Mouse (Mus musculus): ENCODE data around the gene Htra2.

Htra2 gene

DNA sequence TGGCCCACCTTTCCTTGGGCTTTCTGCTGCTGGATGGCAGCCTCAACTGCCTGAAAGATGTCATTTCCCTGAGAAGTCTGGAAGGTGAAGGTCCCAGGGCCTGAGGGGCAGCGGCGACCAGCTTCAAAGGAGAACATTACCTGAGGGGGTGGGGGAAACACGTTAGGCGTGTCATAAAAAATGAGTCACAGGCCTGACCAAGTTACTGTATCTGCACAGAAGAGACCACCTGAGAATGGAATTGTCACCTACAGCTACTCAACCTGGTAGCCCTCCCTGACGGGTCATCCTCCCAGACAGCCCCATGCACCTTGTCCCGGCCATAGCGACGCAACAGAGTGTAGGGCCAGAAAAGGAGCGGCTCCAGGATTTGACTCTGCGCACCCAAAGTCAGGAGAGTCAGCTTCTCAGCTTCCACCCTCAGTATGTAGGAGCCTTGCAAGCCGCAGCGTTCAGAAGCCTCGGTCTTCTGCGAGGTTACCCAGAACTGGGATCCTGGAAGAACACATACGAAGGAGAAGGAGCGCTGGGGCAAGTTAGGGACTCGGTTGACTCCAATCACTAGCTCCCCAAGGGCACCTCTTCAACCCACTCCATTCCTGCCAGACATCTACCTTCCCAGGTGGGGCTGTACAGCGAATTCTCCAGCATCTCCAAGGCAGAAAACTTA is 23.0 kb downstream of the Htra2 start:
- DNase-seq (ENCODE audit: low read depth, low spot score), result no peak

DNA sequence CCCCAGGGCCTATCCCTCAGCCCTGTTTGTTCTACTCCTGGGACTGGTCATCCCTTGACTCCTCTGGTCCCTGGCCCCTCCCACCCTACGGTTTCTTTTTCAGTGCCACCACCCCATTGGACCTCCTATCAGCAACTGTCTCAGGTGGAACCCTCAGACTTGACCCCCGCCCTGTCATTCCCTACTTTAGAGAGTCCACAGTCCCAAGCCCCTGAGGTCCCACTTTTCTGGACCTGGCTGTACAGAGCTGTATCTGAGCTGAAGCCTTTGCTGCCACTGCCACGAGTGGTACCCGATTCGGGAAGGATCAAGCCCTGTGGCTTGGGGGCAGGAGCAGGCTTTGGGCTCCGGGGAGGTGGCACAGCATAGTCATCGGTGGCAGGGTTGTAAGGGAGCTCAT is 24.0 kb downstream of the Htra2 start:
- DNase-seq (ENCODE audit: low read depth, low spot score), result no peak

DNA sequence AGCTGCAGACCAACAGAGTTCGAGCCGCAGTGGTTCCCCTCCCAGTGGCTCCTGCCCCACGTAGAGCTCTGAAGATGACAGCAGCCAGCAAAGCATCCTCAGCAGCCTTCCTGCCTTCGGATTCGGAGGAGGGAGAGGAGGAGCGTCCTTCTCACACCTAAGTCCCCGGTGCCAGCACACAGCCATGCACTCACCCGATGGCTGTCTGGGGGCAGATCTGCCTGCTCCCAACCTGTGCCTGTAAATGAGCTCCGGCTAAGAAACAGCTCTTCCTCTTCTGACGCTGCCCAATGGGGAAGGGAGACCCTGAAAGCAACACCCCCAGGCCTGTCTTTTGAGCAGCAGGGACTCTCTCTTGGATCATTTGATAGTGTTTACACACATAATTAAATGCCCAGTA is 25.3 kb downstream of the Htra2 start:
- no peak for DNase-seq (ENCODE audit: low read depth, low spot score)

DNA sequence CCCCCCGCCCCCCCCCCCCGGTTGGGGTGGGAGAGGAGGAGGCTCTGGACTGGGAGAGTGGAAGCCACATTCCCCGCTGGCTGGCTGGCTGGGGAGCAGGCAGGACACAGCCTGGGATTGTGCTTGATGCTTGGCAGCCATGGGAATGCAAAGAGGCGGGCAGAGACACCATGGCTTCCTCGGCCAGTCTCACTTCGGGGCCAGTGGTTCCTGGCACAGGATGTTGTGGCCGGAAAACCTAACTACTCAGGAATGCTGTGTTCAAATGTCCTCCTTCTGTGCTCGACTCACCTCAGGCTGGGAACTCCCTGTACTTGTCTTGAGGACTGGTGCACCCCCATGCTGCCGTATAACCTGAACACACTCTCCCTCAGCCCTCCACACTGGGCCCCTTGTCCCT is 27.4 kb downstream of the Htra2 start:
- no peak for DNase-seq (ENCODE audit: low read depth, low spot score)

DNA sequence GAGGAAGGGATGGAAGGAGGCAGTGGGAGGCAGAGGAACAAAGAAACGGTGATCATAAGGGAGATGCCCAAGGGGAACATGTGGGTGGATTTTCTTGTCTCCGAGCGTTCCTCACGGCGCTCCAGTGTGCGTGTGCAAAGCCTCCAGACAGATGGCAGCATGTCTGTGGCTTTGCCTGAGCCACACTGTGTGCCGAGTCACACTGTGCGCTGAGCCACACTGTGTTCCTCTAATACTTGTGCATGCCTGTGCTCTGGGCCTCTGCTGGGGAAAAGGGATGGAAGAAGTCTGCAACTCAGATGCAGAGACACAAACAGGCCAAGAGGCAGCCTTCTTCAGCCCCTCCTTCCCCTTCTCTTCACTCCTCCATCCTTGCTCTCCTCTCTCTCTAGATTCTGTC is 27.8 kb downstream of the Htra2 start:
- no peak for DNase-seq (ENCODE audit: low read depth, low spot score)

DNA sequence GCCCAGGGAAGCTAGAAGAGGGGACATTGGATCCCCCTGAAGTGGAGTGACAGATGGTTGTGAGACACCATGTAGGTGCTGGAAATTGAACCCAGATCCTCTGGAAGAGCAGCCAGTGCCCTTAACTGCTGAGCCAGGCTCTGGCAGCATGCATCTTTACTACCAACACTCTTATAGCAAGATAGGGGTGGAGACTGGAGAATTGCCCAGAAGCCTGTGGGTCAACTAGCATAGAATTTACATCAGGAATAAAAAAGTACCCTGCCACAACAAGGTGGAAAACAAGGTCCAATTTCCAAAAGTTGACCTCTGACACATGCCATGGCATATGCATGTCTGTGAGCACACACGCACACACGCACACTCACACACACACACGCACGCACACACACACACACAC is 29.9 kb downstream of the Htra2 start:
- no peak for DNase-seq (ENCODE audit: low read depth, low spot score)

- no peak for DNase-seq (ENCODE audit: low read depth, low spot score)
Observed at GRCm38 (mm10) chr6:83024421-83024820, 30.7 kb downstream of the Htra2 start.

- no peak for DNase-seq (ENCODE audit: low read depth, low spot score)
Observed at GRCm38 (mm10) chr6:83023786-83024185, 31.3 kb downstream of the Htra2 start.

DNA sequence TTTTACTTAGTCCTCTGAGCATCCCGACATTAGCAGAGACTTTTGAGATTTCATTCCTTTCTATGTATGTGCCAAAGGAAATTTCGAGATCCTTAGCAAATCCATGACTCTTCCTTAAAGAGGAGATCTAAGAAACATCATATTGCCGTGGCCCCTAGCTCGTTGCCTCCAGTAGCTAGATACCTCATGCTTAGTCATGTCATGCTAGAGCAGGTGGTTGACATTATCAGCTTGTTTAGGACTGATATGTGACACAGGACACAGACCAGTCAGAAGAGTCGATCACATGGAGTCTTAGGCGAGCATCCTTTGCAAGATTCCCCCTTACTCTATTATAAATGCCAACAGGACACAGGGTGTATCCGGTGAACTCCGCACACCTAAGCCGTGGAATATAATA is 32.1 kb downstream of the Htra2 start:
- DNase-seq (ENCODE audit: low read depth, low spot score), result no peak

- no peak for DNase-seq (ENCODE audit: low read depth, low spot score)
Observed at GRCm38 (mm10) chr6:83020836-83021593, 34.1 kb downstream of the Htra2 start.

GRCm38 (mm10) chr6:83020121-83020520 is 35.0 kb downstream of the Htra2 start:
- DNase-seq (ENCODE audit: low read depth, low spot score), result no peak

- no peak for DNase-seq (ENCODE audit: low read depth, low spot score)
Observed at GRCm38 (mm10) chr6:83019044-83019443, 36.0 kb downstream of the Htra2 start.

GRCm38 (mm10) chr6:83017190-83017589 is 37.9 kb downstream of the Htra2 start:
- no peak for DNase-seq (ENCODE audit: low read depth, low spot score)

DNA sequence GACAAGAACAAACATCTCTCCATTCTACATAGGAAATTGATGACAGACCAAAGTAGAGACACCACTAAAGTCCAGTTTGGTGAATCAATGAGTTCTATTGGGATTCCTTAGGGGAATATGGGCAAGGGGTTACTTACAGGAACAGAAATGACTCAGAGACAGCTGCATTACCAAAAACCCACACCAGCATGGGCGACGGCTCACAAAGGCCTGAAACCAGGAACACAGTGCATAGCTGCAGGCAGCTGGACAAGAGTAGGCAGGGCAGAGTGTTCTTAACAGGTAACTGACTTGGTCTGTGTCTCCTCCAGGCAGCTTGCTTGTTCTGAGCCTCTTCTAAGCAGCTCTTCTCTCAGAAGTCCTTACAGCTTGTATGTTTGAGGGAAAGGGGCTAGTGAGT is 39.3 kb downstream of the Htra2 start:
- no peak for DNase-seq (ENCODE audit: low read depth, low spot score)

- no peak for DNase-seq (ENCODE audit: low read depth, low spot score)
Observed at GRCm38 (mm10) chr6:83014482-83015466, 40.3 kb downstream of the Htra2 start.

- DNase-seq (ENCODE audit: low read depth, low spot score), result no peak
Observed at GRCm38 (mm10) chr6:83013444-83013843, 41.6 kb downstream of the Htra2 start.

- DNase-seq (ENCODE audit: low read depth, low spot score), result no peak
Observed at GRCm38 (mm10) chr6:83011756-83012155, 43.3 kb downstream of the Htra2 start.

DNA sequence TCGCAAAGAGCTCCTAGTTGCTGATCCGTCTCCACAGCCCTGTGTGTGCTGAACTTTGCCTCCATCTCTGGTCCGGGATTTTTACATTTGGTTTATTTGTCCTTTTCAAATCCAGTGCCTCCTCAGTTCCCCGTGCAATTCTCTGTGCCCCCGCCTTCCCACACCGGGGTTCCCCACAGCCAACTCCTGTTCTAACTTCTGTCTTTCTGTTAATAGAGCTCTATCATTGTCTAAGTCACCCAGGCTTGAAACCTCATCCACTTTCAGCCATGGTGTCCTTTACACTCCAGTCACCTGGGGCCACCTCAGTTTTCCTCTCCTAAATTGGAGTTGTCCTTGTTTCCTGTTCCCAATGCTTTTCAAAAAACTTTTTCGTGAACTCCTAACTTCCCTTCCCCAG is 43.8 kb downstream of the Htra2 start:
- DNase-seq (ENCODE audit: low read depth, low spot score), result no peak

DNA sequence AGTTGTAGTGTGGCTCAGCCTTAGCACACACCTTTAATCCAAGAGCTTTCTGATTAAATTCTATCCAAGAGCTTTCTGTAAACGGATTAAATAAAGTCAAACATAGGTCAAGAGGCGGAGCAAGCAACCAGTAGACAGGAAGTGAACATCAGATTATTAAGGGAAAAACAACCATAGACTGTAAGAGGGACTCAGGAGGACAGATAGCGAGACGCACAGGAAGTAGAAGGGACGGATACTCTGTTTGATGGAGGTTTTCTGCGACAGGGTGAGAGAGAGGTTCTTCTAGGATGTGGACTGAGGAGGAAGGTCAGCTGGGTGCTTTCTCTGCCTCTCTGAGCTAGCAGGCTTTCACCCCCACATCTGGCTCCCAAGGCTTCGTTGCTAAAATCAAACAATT is 45.1 kb downstream of the Htra2 start:
- DNase-seq (ENCODE audit: low read depth, low spot score), result no peak

GRCm38 (mm10) chr6:83008659-83009058 is 46.4 kb downstream of the Htra2 start:
- DNase-seq (ENCODE audit: low read depth, low spot score), result no peak

GRCm38 (mm10) chr6:83006114-83006513 is 49.0 kb downstream of the Htra2 start:
- DNase-seq (ENCODE audit: low read depth, low spot score), result no peak

- no peak for DNase-seq (ENCODE audit: low read depth, low spot score)
Observed at GRCm38 (mm10) chr6:83005444-83006011, 49.5 kb downstream of the Htra2 start.

All from forelimb bud, embryonic 11.5 days (tissue).